Mouse (Mus musculus): ENCODE measurements around the gene Mrps36. TPM values are rescaled to one million over a fixed set of nuclear protein-coding genes. Genes with fewer than 3 reads are reported as not detected.

Mrps36 gene
- total RNA-seq (2023), result 31.5 TPM

GRCm38 (mm10) chr13:100744036-100744744, at the start of gene Mrps36:
Mrps36 (minus strand) TSS chr13:100744659.

GRCm38 (mm10) chr13:100786414-100786867, 42.0 kb upstream of the Mrps36 start, which contains the start of gene Ccnb1:
Ccnb1 (minus strand) TSS chr13:100786570.

GRCm38 (mm10) chr13:100775252-100776055, 31.0 kb upstream of the Mrps36 start, which contains the start of gene Cenph:
Cenph (minus strand) TSS chr13:100775899.

GRCm38 (mm10) chr13:100730861-100731176, 13.6 kb downstream of the Mrps36 start, which contains the start of gene Cdk7:
Cdk7 (minus strand) TSS chr13:100730939.

Other genes with a start within 250 kb of the Mrps36 start
- gene Ocln, start 191.9 kb downstream of the Mrps36 start, total RNA-seq (2023), result not detected
- gene Marveld2, start 127.7 kb downstream of the Mrps36 start, total RNA-seq (2023), result 2.9 TPM
- 46.1 TPM for gene Ak6, start 93.7 kb downstream of the Mrps36 start, total RNA-seq (2023)
- 22.8 TPM for gene Rad17, start 93.6 kb downstream of the Mrps36 start, total RNA-seq (2023)
- gene Taf9, start 93.1 kb downstream of the Mrps36 start, total RNA-seq (2023), result 16.7 TPM
- 14.5 TPM for gene Ccdc125, start 74.9 kb downstream of the Mrps36 start, total RNA-seq (2023)
- 33.9 TPM for gene Cdk7, start 13.7 kb downstream of the Mrps36 start, total RNA-seq (2023)
- gene Cenph, start 31.2 kb upstream of the Mrps36 start, total RNA-seq (2023), result 1.1 TPM
- 1.1 TPM for gene Ccnb1, start 41.9 kb upstream of the Mrps36 start, total RNA-seq (2023)
- gene Slc30a5, start 88.8 kb upstream of the Mrps36 start, total RNA-seq (2023), result 45.0 TPM